Mouse (Mus musculus): ENCODE measurements at regions not wholly inside any gene's neighbourhood (a gene's known extent, or its start where the extent isn't known, plus 50 kb on each side); places are given as distances from the start of the nearest gene placed in this dataset.

DNA sequence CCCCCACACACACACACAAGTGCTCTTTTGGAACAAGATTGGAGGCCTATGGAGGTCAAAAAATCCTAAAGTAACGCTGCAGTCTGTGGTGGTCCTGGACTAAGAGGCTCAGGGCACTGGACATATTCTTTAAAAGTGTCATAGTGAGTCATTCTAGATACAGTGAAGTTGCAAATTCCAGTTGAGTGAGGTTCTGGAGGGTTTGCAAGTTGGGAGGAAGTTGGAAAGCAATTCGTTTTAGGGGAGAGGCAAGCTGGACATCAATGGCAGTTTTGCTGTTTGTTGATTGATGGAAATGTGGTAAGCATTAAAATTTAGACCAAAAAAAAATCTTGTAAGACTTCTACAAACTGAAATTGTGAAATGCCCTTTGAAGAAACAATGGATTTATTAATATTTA, 50.0 kb upstream of the Raph1 start:
- no peak for TF ChIP-seq CTCF (IDR thresholded peaks at IDR 0.05; ENCODE audit: low read depth)
- TF ChIP-seq EP300 (IDR thresholded peaks at IDR 0.05; ENCODE audit: low read depth) = no peak
